11 mouse cellular contexts compared by ENCODE assay signal in the genomic region with DNA sequence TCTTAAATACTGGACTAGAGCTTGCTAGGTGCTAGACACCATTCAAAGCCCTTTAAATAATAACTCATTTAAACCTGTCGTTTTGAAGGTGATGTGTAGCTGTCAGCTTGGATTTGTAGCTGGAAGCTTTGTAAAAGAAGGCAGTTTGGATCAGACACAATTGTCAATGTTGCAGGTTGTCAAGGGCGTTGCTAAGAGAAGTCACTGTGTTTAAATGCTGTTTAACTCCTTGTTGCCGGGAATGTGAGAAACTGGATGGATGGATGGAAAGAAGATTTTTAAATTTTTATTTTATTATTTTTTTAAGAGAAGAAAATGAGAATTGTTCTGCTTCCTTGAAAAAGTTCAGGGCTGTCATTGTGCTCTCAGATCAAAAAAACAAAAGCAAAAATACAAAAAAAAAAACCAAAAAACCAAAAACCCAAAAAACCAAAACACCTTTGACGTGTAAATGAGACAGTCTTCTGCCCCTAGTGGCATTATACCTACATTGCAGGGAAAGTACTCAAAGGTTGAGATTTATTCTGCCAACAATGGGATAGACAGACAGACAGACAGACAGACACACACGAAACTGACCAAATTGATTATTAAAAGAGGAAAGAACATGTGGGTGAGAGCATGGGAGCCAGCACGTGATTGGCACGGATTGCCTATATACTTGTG.
A peak's percentile ranks its signal among the peaks of the same experiment; 100 is the strongest.
DNase-seq lines count a peak whose midpoint lies in the region; ATAC-seq and TF ChIP-seq lines count a peak whose summit lies in the region.
"Had no signal": no experiment of that assay in that cellular context is flagged by ENCODE, and none has a peak within 500 bp of the region (broad histone marks: within the 10 kb centered on the region; RNA-seq: fewer than 3 reads in every experiment).

No protein-coding gene starts in this region.

- peak overlapping the region; percentile 56; the same call in 1 of the 2 replicates for H3K27ac ChIP-seq in hindbrain, embryonic 13.5 days
- no peak overlapping the region for H3K27ac ChIP-seq in hindbrain, embryonic 11.5 days (ENCODE audit: low read depth, low read length)
- no peak overlapping the region for H3K27ac ChIP-seq in thymus, adult 2 months (ENCODE audit: control insufficient read depth, insufficient read depth, low read length)
- peak overlapping the region; percentile 67 for H3K27ac ChIP-seq in neural tube, embryonic 15.5 days (replicated peaks)
- H3K27ac ChIP-seq: embryonic facial prominence, embryonic 12.5 days; neural tube, embryonic 12.5 days had no signal

- H3K9me3 ChIP-seq in hindbrain, embryonic 13.5 days = no peaks in the 10 kb centered on the region
- no peaks in the 10 kb centered on the region for H3K9me3 ChIP-seq in hindbrain, embryonic 11.5 days (ENCODE audit: control insufficient read depth, low read length)
- H3K9me3 ChIP-seq in neural tube, embryonic 15.5 days (replicated peaks) = no peaks in the 10 kb centered on the region
- H3K9me3 ChIP-seq: embryonic facial prominence, embryonic 12.5 days; neural tube, embryonic 12.5 days had no signal

- no peak for ATAC-seq in hindbrain, embryonic 13.5 days (ENCODE audit: low FRiP score)
- ATAC-seq in hindbrain, embryonic 11.5 days (ENCODE audit: low FRiP score) = no peak
- 0 out of 2 replicates have a peak, but pooled peaks have one; percentile 43 for ATAC-seq in erythroblast, adult 5-6 weeks (replicated peaks; ENCODE audit: low FRiP score, poor library complexity, severe bottlenecking)
- no peak for ATAC-seq in neural tube, embryonic 15.5 days (ENCODE audit: low FRiP score)
- ATAC-seq in activated CD4-positive, CD25-positive, alpha-beta regulatory T cell, adult 4 months = no peak

- peaks cover 49% of the 10 kb centered on the region for H3K4me1 ChIP-seq in hindbrain, embryonic 13.5 days (replicated peaks)
- H3K4me1 ChIP-seq in hindbrain, embryonic 11.5 days (replicated peaks; ENCODE audit: control insufficient read depth, insufficient read depth, low read length) = 0 out of 2 replicates have a peak, but pooled peaks cover 3% of the 10 kb centered on the region
- H3K4me1 ChIP-seq in thymus, adult 2 months (replicated peaks; ENCODE audit: control insufficient read depth, insufficient read depth, low read length) = no peaks in the 10 kb centered on the region
- peaks cover 28% of the 10 kb centered on the region for H3K4me1 ChIP-seq in neural tube, embryonic 15.5 days

- H3K9ac ChIP-seq in hindbrain, embryonic 13.5 days = no peak overlapping the region
- H3K9ac ChIP-seq in hindbrain, embryonic 11.5 days (ENCODE audit: low read depth, low read length) = no peak overlapping the region
- no peak overlapping the region for H3K9ac ChIP-seq in neural tube, embryonic 15.5 days (replicated peaks)
- H3K9ac ChIP-seq: embryonic facial prominence, embryonic 12.5 days; neural tube, embryonic 12.5 days had no signal

- no peak overlapping the region for H3K4me3 ChIP-seq in hindbrain, embryonic 13.5 days
- no peak overlapping the region for H3K4me3 ChIP-seq in hindbrain, embryonic 11.5 days (ENCODE audit: low read depth, low read length)
- H3K4me3 ChIP-seq in thymus, adult 2 months (ENCODE audit: control insufficient read depth, insufficient read depth, low read length) = no peak overlapping the region
- H3K4me3 ChIP-seq in neural tube, embryonic 15.5 days (replicated peaks) = no peak overlapping the region
- H3K4me3 ChIP-seq: embryonic facial prominence, embryonic 12.5 days; neural tube, embryonic 12.5 days had no signal

- WGBS in hindbrain, embryonic 13.5 days = 50% methylated on average over 7 of the region's 7 CpGs
- 53% methylated on average over 7 of the region's 7 CpGs for WGBS in hindbrain, embryonic 11.5 days
- WGBS in thymus, adult 2 months = 59% methylated on average over 7 of the region's 7 CpGs
- 39% methylated on average over 7 of the region's 7 CpGs for WGBS in neural tube, embryonic 15.5 days

- TF ChIP-seq CTCF in thymus, adult 2 months (IDR thresholded peaks at IDR 0.05; ENCODE audit: borderline replicate concordance, control insufficient read depth, extremely low read depth, insufficient read depth, low read length, poor library complexity) = no peak

- DNase-seq in hindbrain, embryonic 11.5 days (ENCODE audit: low spot score) = no peak
- peak; percentile 3 for DNase-seq in thymus, adult 2 months
- DNase-seq in thymus, postnatal 10 days (ENCODE audit: low spot score in 2 of 2) = no peak
- no peak for DNase-seq in ovary, postnatal 14 days (ENCODE audit: low spot score)
- DNase-seq: cerebellum, adult 11 months had no signal

- no peaks in the 10 kb centered on the region for H3K36me3 ChIP-seq in hindbrain, embryonic 13.5 days
- no peaks in the 10 kb centered on the region for H3K36me3 ChIP-seq in hindbrain, embryonic 11.5 days (ENCODE audit: control insufficient read depth, insufficient read depth, low read length)
- H3K36me3 ChIP-seq in thymus, adult 2 months (ENCODE audit: control insufficient read depth, insufficient read depth, low read length) = no peaks in the 10 kb centered on the region
- H3K36me3 ChIP-seq in neural tube, embryonic 15.5 days = no peaks in the 10 kb centered on the region
- H3K36me3 ChIP-seq: embryonic facial prominence, embryonic 12.5 days; neural tube, embryonic 12.5 days had no signal

- TF ChIP-seq POLR2A in thymus, adult 2 months (IDR thresholded peaks at IDR 0.05; ENCODE audit: control insufficient read depth, extremely low read depth, insufficient read depth, low read length, poor library complexity) = no peak

- peak overlapping the region; percentile 28; the same call in 1 of the 2 replicates for H3K4me2 ChIP-seq in hindbrain, embryonic 13.5 days
- H3K4me2 ChIP-seq in hindbrain, embryonic 11.5 days (replicated peaks; ENCODE audit: low read depth, low read length) = no peak overlapping the region
- peak overlapping the region; percentile 27 for H3K4me2 ChIP-seq in neural tube, embryonic 15.5 days
- H3K4me2 ChIP-seq: embryonic facial prominence, embryonic 12.5 days had no signal

- H3K27me3 ChIP-seq in hindbrain, embryonic 13.5 days = 0 out of 2 replicates have a peak, but pooled peaks cover 12% of the 10 kb centered on the region
- no peaks in the 10 kb centered on the region for H3K27me3 ChIP-seq in hindbrain, embryonic 11.5 days (ENCODE audit: control insufficient read depth, insufficient read depth, low read length)
- H3K27me3 ChIP-seq in thymus, adult 2 months (ENCODE audit: control insufficient read depth, insufficient read depth, low read length) = no peaks in the 10 kb centered on the region
- H3K27me3 ChIP-seq in neural tube, embryonic 15.5 days (replicated peaks) = 0 out of 2 replicates have a peak, but pooled peaks cover 8% of the 10 kb centered on the region
- H3K27me3 ChIP-seq: embryonic facial prominence, embryonic 12.5 days; neural tube, embryonic 12.5 days had no signal

Comparison
In these comparisons a context has a peak if more than half of its experiments do, and no peak if none do; other contexts are left out.
1. H3K27ac ChIP-seq: peak in hindbrain, embryonic 13.5 days (single experiment) and neural tube, embryonic 15.5 days (single experiment); none in hindbrain, embryonic 11.5 days (single experiment) and thymus, adult 2 months (single experiment).